Mouse (Mus musculus): ENCODE measurements around the gene Tssc4. TPM values are rescaled to one million over a fixed set of nuclear protein-coding genes. Genes with fewer than 3 reads are reported as not detected.

Tssc4 gene
- 8.9 and 13.3 TPM in 2 replicates for total RNA-seq (2023)

DNA sequence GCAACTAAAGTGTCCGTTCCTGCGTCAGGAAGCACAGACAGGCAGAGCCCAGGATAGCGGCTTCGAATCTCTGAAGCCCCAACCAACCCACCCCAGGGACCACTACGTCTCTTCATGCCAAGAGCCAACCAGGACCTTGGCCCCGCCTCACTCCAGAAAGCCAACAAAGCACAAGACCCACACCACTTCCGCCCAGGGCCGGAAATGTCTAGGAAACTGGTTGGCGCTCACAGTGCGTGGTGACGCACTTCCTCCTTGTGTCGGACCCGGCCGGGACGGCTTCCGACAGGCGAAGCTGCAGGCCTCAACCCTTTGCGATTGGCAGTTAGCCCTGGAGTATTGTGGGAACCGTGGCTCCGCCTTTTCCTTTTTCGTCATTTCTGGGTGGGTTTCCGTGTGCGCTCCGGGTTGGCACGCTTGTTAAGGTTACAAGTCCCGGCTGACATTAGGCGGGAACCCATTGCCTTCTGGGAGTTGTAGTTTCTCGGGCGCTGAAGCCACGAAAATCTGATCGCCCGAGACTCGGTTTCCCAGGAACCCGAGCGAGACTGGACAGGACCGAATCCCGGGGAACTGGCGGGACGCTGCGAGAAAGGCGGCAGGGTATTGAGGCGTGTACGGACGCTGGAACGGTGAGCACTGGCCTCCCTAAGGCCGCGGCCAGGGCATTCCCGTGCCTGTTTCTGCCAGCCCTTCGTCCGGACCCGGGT is at the start of gene Tssc4:
Tssc4 (plus strand) TSS at position 368 of the 710 bp plus-strand sequence.

DNA sequence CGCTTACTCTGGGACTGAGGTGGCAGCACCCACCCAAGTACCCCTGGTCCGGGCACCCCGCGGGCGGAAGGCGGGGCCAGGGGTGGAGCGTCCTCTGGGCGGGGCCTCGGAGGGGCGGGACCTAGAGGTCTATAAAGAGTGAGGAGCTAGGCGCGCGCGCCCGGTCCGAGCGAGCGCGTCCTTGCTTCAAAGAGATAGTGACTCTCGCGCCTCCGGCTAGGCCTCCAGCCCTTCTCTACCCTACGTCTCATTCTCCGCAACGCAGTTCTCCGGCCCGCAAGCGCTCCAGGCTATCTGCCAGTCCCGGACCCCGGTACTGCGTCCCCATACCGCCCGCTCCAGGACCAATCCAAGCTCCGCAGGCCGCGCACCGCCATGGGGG is 16.4 kb upstream of the Tssc4 start, which contains the start of gene Cd81:
Cd81 (plus strand) TSS at position 114 of the 382 bp plus-strand sequence.

DNA sequence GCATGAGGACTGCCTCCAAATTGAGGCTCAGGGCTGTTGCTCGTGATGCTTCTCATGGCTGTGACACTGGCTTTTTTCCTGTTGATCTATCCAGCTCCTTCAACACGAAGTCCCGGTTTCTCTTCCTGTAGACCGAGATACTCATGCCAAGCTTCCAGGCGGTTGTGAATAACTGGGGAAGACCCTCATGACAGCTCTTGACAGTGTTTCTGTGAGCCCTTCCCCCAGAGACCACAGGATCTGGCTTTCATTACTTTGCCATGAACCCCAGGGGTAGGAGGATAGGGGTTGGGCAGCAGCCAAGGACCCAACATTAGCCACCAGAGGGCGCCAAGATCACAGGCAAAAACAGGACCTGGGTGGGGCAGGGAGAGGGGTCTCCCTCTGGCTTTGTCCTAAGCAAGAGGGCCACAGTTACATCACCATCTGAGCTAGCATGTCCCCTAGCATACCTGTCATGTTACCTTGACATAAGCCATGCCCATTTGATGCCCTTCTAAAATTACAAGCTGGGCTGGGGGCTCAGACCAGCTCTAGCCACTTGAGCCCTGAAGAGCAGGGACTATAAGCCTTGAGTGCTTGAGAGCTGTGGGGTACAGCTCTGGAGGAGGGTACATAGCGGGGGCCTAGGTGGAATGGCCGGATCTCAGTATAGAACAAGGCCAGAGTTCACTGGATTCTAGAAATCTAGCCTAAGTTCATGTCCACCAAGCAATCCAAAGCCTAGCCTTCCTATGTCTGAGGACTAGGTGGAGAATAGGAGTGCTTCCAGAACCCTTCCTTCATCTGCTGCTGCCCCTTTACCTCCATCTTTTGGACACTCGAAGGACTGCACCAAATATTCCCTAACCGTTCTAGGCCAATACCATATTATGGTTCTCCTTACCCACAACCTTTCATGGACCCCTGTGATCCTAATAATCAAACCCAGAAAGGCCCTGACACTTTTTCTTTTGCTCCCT is 25.8 kb downstream of the Tssc4 start, which contains the start of gene Trpm5:
Trpm5 (minus strand) TSS at position 51 of the 962 bp plus-strand sequence.

DNA sequence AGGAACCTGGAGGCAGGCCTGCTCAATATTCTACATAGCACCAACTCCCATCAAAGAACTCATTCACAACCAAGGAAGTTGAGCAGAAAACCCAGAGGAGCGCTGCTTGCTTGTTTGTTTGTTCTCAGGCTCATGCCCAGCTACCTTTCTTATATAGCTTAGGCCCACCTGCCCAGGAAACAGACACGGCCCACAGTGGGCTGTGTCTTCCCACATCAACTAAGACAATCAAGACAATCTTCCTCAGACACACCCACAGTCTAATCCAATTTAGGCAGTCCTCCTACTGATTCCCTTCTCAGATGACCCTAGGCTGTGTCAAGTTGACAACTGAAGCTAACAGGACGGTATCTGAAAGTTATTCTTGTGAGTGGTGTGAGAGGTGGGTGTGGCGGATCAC is 37.0 kb downstream of the Tssc4 start, which contains the start of gene Kcnq1:
Kcnq1 (plus strand) TSS at position 301 of the 400 bp plus-strand sequence.

Other genes starting within 250 kb of the Tssc4 start
- gene Th, start 138.1 kb upstream of the Tssc4 start, total RNA-seq (2023): not detected in 2 replicates
- 3.2 and 4.1 TPM in 2 replicates for gene Ascl2, start 100.0 kb upstream of the Tssc4 start, total RNA-seq (2023)
- gene Tspan32, start 64.2 kb upstream of the Tssc4 start, total RNA-seq (2023): 51.7 and 55.8 TPM in 2 replicates
- gene Cd81, start 16.5 kb upstream of the Tssc4 start, total RNA-seq (2023): 51.4 and 52.9 TPM in 2 replicates
- not detected in 2 replicates for gene Trpm5, start 25.4 kb downstream of the Tssc4 start, total RNA-seq (2023)
- gene Kcnq1, start 37.1 kb downstream of the Tssc4 start, total RNA-seq (2023): not detected in 2 replicates

Measured in neutrophil, adult 65 days (primary cell).